Mouse (Mus musculus) stomach, postnatal 0 days (tissue): ENCODE measurements around the gene Zfp334.

ENCODE experiments used
- CTCF ChIP-seq: IDR thresholded peaks from 2 replicates; pipeline ENCODE4 v1.5.1; 2016; ENCODE audit warnings: antibody characterized with exemption, low read depth, mild to moderate bottlenecking, moderate library complexity
- EP300 ChIP-seq: optimal IDR thresholded peaks from 2 replicates; pipeline ENCODE3; 2016; ENCODE audit warnings: antibody characterized with exemption

DNA sequence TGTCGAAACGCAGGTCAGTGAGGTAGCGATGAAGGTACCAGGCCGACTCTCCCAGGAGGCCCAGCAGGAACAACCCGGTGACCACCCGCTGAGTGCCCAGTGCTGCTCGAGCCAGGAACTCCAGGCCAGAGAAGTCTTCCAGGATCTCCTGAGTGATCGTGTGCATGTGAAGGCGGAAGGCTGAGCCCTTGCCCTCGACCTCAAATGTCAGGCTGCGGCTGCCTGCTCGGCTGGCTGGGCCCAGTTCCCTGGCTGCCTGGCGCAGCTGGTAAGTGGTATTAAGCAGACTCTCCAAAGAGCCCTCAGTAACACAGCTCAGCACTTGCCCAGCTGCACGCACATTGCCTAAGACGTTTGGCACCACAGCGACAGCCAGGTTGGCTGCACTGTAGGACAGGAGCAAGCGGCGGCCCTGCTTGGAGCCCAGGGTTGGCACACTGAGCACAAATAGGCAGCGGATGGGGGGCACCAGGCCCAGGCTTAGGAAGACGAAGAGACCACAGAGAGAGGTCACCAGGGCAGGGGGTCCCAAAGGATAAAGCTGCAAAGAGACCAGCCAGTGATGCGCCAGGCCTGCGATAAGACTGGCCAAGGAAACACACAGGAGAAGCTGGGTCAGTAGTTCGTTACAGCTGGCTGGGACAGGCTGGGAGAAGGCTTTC, 9.6 kb upstream of the Zfp334 start:
- TF ChIP-seq CTCF (no peak), EP300 (no peak)
